Mouse (Mus musculus) embryonic facial prominence, embryonic 12.5 days (tissue): ENCODE measurements around the gene Xbp1. TPM values are rescaled to one million over a fixed set of nuclear protein-coding genes. Genes with fewer than 3 reads are reported as not detected.

ENCODE experiments used
- polyA plus RNA-seq: library from polyadenylated mRNA; unstranded; fragments of >200 nt; fragmentation: Nextera tagmentation; extraction: Ambion mirVana; gene quantifications from 2 replicates; pipeline ENCODE4 v1.2.1, GENCODE M21; 2016

Gene Xbp1
- polyA plus RNA-seq, 1 experiment from 2014 or later, result 152 TPM

Other genes starting within 250 kb of the Xbp1 start
- gene Znrf3, start 75.8 kb upstream of the Xbp1 start, polyA plus RNA-seq, result 11.4 and 12.2 TPM in 2 replicates
- 26.5 and 29.6 TPM in 2 replicates for gene Ccdc117, start 21.5 kb downstream of the Xbp1 start, polyA plus RNA-seq
- 0.13 TPM in 1 of 2 replicates, not detected in the other for gene Ankrd36, start 49.0 kb downstream of the Xbp1 start, polyA plus RNA-seq
- 184 and 189 TPM in 2 replicates for gene Mrps24, start 195.0 kb downstream of the Xbp1 start, polyA plus RNA-seq
- gene Urgcp, start 241.7 kb downstream of the Xbp1 start, polyA plus RNA-seq, result 27.4 and 28.6 TPM in 2 replicates